Mouse (Mus musculus): ENCODE results near the gene Pnkd. TPM values are rescaled to one million over a fixed set of nuclear protein-coding genes. Genes with fewer than 3 reads are reported as not detected.

Gene Pnkd
- polyA plus RNA-seq, 2 experiments, result 63.9 to 124 TPM

DNA sequence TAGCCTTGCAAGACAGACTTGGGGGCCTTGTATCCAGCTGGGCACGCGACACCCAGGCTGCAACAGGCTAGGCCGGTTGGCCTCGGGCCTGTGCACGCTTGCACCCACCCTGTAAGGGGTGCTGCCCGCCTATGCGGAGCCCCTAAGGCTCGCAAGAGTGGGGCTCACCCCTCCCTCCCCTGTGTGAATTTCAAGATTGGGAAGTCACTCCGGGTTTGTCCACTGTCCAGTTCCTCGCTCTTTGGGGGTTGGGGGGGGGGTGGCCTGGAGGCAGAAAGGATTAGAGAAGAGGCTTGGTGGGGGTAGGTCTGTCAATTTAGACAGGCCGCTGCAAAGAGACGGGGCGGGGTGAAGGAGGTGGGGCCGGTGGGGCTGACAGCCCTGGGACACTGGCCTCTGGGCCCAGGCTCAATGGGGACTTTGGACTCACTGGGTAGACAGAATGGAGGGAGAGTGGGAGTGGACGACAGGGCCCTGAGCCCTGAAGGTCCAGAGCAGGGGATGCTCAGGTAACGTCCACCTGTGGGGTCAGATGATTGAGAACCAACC lies 107.8 kb downstream of the Pnkd start:
- 1% methylated on average over 16 of the region's 16 CpGs for WGBS
- Histone ChIP-seq H3K27me3 (ENCODE audit: control insufficient read depth, insufficient read depth, low read length) (no peaks in the 10 kb centered on the region), H3K4me2 (replicated peaks; ENCODE audit: low read depth, low read length, severe bottlenecking) (peak overlapping the region; percentile 96), H3K36me3 (ENCODE audit: control insufficient read depth, insufficient read depth, low read length) (peaks cover 25% of the 10 kb centered on the region), H3K9me3 (ENCODE audit: control insufficient read depth, low read length) (no peaks in the 10 kb centered on the region), H3K4me3 (replicated peaks; ENCODE audit: low read length) (peak overlapping the region; percentile 76), H3K4me1 (ENCODE audit: control insufficient read depth, insufficient read depth, low read length) (peaks cover 18% of the 10 kb centered on the region), H3K9ac (ENCODE audit: low read depth, low read length, severe bottlenecking) (peak overlapping the region; percentile 94), H3K27ac (replicated peaks; ENCODE audit: low read depth, low read length) (peak overlapping the region; percentile 96)
- DNase-seq (ENCODE audit: low spot score) (no peak), ATAC-seq (ENCODE audit: low FRiP score, low read depth) (no peak)
- TF ChIP-seq POLR2A (IDR thresholded peaks at IDR 0.05; ENCODE audit: borderline replicate concordance, extremely low read depth, insufficient read depth, insufficient read length), result no peak

DNA sequence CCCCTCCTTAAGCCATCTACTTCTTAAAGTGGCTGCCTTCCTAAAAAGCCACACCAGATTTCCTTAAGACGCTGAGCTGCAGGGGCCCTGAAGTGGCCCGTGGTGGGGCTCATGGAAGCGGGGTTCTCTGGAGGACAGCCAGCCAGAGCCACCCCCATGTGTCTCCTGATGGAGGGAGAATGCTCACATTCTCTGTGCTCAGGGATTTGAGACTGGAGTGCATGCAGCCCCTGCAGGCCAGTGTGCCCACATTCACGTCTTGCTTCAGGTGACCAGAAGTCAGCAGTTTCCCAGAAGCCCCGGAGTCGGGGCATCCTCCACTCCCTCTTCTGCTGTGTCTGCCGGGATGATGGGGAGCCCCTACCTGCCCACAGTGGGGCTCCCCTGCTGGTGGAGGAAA lies 108.3 kb downstream of the Pnkd start:
- Histone ChIP-seq H3K36me3 (ENCODE audit: control insufficient read depth, insufficient read depth, low read length) (peaks cover 25% of the 10 kb centered on the region), H3K9ac (ENCODE audit: low read depth, low read length, severe bottlenecking) (peak overlapping the region; percentile 94), H3K27me3 (ENCODE audit: control insufficient read depth, insufficient read depth, low read length) (no peaks in the 10 kb centered on the region), H3K4me2 (replicated peaks; ENCODE audit: low read depth, low read length, severe bottlenecking) (peak overlapping the region; percentile 96), H3K4me3 (replicated peaks; ENCODE audit: low read length) (peak overlapping the region; percentile 76), H3K27ac (replicated peaks; ENCODE audit: low read depth, low read length) (peak overlapping the region; percentile 96), H3K4me1 (ENCODE audit: control insufficient read depth, insufficient read depth, low read length) (peaks cover 14% of the 10 kb centered on the region), H3K9me3 (ENCODE audit: control insufficient read depth, low read length) (no peaks in the 10 kb centered on the region)
- no peak for TF ChIP-seq POLR2A (IDR thresholded peaks at IDR 0.05; ENCODE audit: borderline replicate concordance, extremely low read depth, insufficient read depth, insufficient read length)
- DNase-seq (ENCODE audit: low spot score) (no peak), ATAC-seq (ENCODE audit: low FRiP score, low read depth) (no peak)
- 50% methylated on average over 7 of the region's 7 CpGs for WGBS

DNA sequence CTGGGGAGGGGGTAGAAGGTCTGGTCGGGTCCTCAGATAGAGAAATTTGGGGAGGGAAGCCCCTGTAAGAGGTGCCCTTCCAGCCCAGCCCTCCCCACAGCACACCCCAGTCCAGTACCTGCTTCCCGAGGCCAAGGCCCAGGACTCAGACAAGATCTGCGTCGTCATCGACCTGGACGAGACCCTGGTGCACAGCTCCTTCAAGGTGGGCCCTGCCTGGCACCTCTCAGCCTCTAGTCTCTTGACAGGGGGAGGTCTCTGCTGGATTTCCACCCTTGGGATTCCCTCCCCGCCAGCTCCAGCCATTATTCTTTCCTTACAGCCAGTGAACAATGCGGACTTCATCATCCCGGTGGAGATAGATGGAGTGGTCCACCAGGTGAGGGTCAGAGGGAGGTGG lies 109.0 kb downstream of the Pnkd start:
- no peak for ATAC-seq (ENCODE audit: low FRiP score, low read depth)
- Histone ChIP-seq H3K36me3 (ENCODE audit: control insufficient read depth, insufficient read depth, low read length) (peaks cover 25% of the 10 kb centered on the region), H3K27me3 (ENCODE audit: control insufficient read depth, insufficient read depth, low read length) (no peaks in the 10 kb centered on the region), H3K9ac (ENCODE audit: low read depth, low read length, severe bottlenecking) (no peak overlapping the region), H3K27ac (replicated peaks; ENCODE audit: low read depth, low read length) (no peak overlapping the region), H3K4me2 (replicated peaks; ENCODE audit: low read depth, low read length, severe bottlenecking) (peak overlapping the region; percentile 96; the same call in 1 of the 2 replicates), H3K9me3 (ENCODE audit: control insufficient read depth, low read length) (no peaks in the 10 kb centered on the region), H3K4me3 (replicated peaks; ENCODE audit: low read length) (peak overlapping the region; percentile 76; the same call in 1 of the 2 replicates), H3K4me1 (ENCODE audit: control insufficient read depth, insufficient read depth, low read length) (peaks cover 14% of the 10 kb centered on the region)
- DNase-seq (ENCODE audit: low spot score), result no peak
- no peak for TF ChIP-seq POLR2A (IDR thresholded peaks at IDR 0.05; ENCODE audit: borderline replicate concordance, extremely low read depth, insufficient read depth, insufficient read length)
- WGBS, result 92% methylated on average over 9 of the region's 9 CpGs

GRCm38 (mm10) chr1:74394311-74394710 lies 109.6 kb downstream of the Pnkd start:
- no peak for TF ChIP-seq POLR2A (IDR thresholded peaks at IDR 0.05; ENCODE audit: borderline replicate concordance, extremely low read depth, insufficient read depth, insufficient read length)

DNA sequence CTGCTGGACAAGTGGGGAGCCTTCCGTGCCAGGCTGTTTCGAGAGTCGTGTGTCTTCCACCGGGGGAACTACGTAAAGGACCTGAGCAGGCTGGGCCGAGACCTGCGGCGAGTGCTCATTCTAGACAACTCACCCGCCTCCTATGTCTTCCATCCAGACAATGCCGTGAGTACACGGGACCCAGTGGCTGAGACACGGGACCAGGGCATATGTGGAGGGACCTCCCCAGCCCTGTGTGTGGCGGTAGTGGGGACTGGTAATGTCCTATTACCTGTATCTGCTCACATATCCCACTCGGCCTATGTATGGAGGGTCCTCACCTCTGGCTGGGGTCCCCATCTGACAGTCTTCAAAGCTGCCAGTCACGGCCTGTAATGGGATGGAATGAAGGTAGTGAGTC lies 110.1 kb downstream of the Pnkd start:
- Histone ChIP-seq H3K9ac (ENCODE audit: low read depth, low read length, severe bottlenecking) (no peak overlapping the region), H3K27me3 (ENCODE audit: control insufficient read depth, insufficient read depth, low read length) (no peaks in the 10 kb centered on the region), H3K4me3 (replicated peaks; ENCODE audit: low read length) (no peak overlapping the region), H3K36me3 (ENCODE audit: control insufficient read depth, insufficient read depth, low read length) (peaks cover 25% of the 10 kb centered on the region), H3K9me3 (ENCODE audit: control insufficient read depth, low read length) (no peaks in the 10 kb centered on the region), H3K27ac (replicated peaks; ENCODE audit: low read depth, low read length) (no peak overlapping the region), H3K4me2 (replicated peaks; ENCODE audit: low read depth, low read length, severe bottlenecking) (no peak overlapping the region), H3K4me1 (ENCODE audit: control insufficient read depth, insufficient read depth, low read length) (peaks cover 14% of the 10 kb centered on the region)
- no peak for ATAC-seq (ENCODE audit: low FRiP score, low read depth)
- TF ChIP-seq POLR2A (IDR thresholded peaks at IDR 0.05; ENCODE audit: borderline replicate concordance, extremely low read depth, insufficient read depth, insufficient read length), result no peak
- no peak for DNase-seq (ENCODE audit: low spot score)
- WGBS, result 93% methylated on average over 15 of the region's 15 CpGs

More at GRCm38 (mm10) chr1:74394311-74394710, 109.6 kb downstream of the Pnkd start:
- no peak for ATAC-seq (ENCODE audit: low FRiP score, low read depth)
- WGBS, result 87% methylated on average over 9 of the region's 9 CpGs
- peaks cover 14% of the 10 kb centered on the region for H3K4me1 ChIP-seq (ENCODE audit: control insufficient read depth, insufficient read depth, low read length)
- no peak overlapping the region for H3K4me2 ChIP-seq (replicated peaks; ENCODE audit: low read depth, low read length, severe bottlenecking)
- no peak overlapping the region for H3K4me3 ChIP-seq (replicated peaks; ENCODE audit: low read length)
- H3K27ac ChIP-seq (replicated peaks; ENCODE audit: low read depth, low read length), result no peak overlapping the region
- DNase-seq (ENCODE audit: low spot score), result no peak
- no peak overlapping the region for H3K9ac ChIP-seq (ENCODE audit: low read depth, low read length, severe bottlenecking)
- H3K36me3 ChIP-seq (ENCODE audit: control insufficient read depth, insufficient read depth, low read length), result peaks cover 25% of the 10 kb centered on the region
- H3K27me3 ChIP-seq (ENCODE audit: control insufficient read depth, insufficient read depth, low read length), result no peaks in the 10 kb centered on the region
- no peaks in the 10 kb centered on the region for H3K9me3 ChIP-seq (ENCODE audit: control insufficient read depth, low read length)

Data from limb, embryonic 14.5 days (tissue).